Mouse (Mus musculus) limb, embryonic 13.5 days (tissue): ENCODE results near the gene Phf13. TPM values are rescaled to one million over a fixed set of nuclear protein-coding genes. Genes with fewer than 3 reads are reported as not detected.

Source experiments
- ATAC-seq: fragments of 200-750 bp; cut with Nextera tagmentation; 2 replicates; pipeline ENCODE4 v1.8.0; 2017; ENCODE audit warnings: low read depth, moderate number of reproducible peaks, moderate TSS enrichment; ENCODE audit not compliant: low FRiP score
- H3K27ac ChIP-seq: fragments of 300-500 bp; sonication (generic); 2 replicates; pipeline ENCODE4 v1.5.1; 2015; ENCODE audit warnings: inconsistent platforms, mild to moderate bottlenecking, moderate library complexity
- H3K27me3 ChIP-seq: fragments of 300-500 bp; sonication (generic); 2 replicates; pipeline ENCODE4 v1.6.1; 2015; ENCODE audit warnings: mild to moderate bottlenecking, inconsistent platforms
- H3K36me3 ChIP-seq: fragments of 300-500 bp; sonication (generic); 2 replicates; pipeline ENCODE4 v1.6.1; 2015; ENCODE audit warnings: inconsistent platforms, mild to moderate bottlenecking, moderate library complexity
- H3K4me1 ChIP-seq: fragments of 300-500 bp; sonication (generic); 2 replicates; pipeline ENCODE4 v1.6.1; 2015; ENCODE audit warnings: inconsistent platforms
- H3K4me2 ChIP-seq: fragments of 300-500 bp; sonication (generic); replicated peaks from 2 replicates; pipeline ENCODE4 v1.6.1; 2015; ENCODE audit warnings: inconsistent platforms, mild to moderate bottlenecking, moderate library complexity
- H3K4me3 ChIP-seq: fragments of 300-500 bp; sonication (generic); 2 replicates; pipeline ENCODE4 v1.5.1; 2015; ENCODE audit warnings: moderate library complexity, mild to moderate bottlenecking, inconsistent platforms
- H3K9ac ChIP-seq: fragments of 300-500 bp; sonication (generic); 2 replicates; pipeline ENCODE4 v1.6.1; 2015; ENCODE audit warnings: mild to moderate bottlenecking, inconsistent platforms
- H3K9me3 ChIP-seq: fragments of 300-500 bp; sonication (generic); 2 replicates; pipeline ENCODE4 v1.6.1; 2016; ENCODE audit warnings: inconsistent platforms
- WGBS: fragments of 180-500 bp; shearing (Covaris S2); methylation state at CpG from one replicate; pipeline ENCODE4 v1.1.7; 2015; 5-methylcytosine and 5-hydroxymethylcytosine counted together
- polyA plus RNA-seq: library from polyadenylated mRNA; unstranded; fragments of >200 nt; fragmentation: Nextera tagmentation; extraction: Ambion mirVana; gene quantifications from 2 replicates; pipeline ENCODE4 v1.2.1, GENCODE M21; 2015

Gene Phf13
- polyA plus RNA-seq, 1 experiment from 2014 or later = 39.2 TPM

DNA sequence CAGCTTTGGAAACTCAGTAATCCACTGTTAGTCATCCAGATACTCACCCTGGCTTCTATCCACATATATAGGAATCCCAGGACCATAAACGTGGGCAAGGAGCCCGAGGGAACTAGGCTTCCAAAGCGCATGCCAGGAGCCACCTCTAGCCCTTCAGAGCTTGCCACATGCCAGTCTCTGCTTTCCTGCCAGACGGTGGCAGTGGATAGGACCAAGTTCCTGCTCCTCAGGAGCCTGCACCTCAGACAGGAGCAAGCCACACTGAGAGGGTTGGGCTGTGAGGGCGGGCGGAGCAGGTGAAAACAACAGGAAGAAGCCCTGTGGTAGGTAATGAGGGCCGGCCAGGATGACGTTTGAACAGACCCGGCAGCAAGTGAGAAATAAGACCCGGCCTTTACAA lies 10.2 kb downstream of the Phf13 start:
- no peak for ATAC-seq
- no peak overlapping the region for H3K27ac ChIP-seq
- H3K36me3 ChIP-seq = peaks cover 55% of the 10 kb centered on the region

DNA sequence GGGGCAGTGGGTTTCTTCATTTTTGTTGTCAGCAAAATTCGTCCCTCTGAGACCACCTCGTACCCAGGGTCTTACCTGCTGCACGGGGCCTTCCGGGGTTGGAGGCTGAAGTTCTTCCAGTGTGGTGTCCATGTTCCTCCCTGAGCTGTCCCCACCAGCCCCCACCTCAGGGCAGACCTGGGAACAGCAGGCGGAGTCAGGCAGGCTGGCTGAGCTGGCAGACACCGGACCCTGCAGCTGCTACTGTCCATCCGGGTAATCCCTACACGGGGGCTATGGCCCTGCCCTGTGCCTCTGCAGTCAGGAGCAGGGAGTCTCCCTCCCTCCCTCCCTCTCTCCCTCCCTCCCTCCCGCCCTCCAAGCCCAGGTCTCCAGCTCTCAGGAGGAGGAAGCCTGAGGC lies 12.5 kb downstream of the Phf13 start:
- Histone ChIP-seq H3K9me3 (no peaks in the 10 kb centered on the region), H3K27me3 (no peaks in the 10 kb centered on the region), H3K4me2 (no peak overlapping the region), H3K9ac (no peak overlapping the region), H3K27ac (no peak overlapping the region), H3K4me1 (peaks cover 24% of the 10 kb centered on the region), H3K4me3 (peak overlapping the region; percentile 11; the same call in 1 of the 2 replicates), H3K36me3 (peaks cover 64% of the 10 kb centered on the region)
- 31% methylated on average over 8 of the region's 9 CpGs for WGBS
- peak; percentile 51 for ATAC-seq

More for the DNA sequence above, 10.2 kb downstream of the Phf13 start:
- H3K9me3 ChIP-seq = no peaks in the 10 kb centered on the region
- no peaks in the 10 kb centered on the region for H3K27me3 ChIP-seq
- no peak overlapping the region for H3K4me2 ChIP-seq
- no peak overlapping the region for H3K4me3 ChIP-seq
- peaks cover 30% of the 10 kb centered on the region for H3K4me1 ChIP-seq
- WGBS = 22% methylated on average over 10 of the region's 10 CpGs
- H3K9ac ChIP-seq = 0 out of 2 replicates have a peak overlapping the region, but pooled peaks have one; percentile 35

DNA sequence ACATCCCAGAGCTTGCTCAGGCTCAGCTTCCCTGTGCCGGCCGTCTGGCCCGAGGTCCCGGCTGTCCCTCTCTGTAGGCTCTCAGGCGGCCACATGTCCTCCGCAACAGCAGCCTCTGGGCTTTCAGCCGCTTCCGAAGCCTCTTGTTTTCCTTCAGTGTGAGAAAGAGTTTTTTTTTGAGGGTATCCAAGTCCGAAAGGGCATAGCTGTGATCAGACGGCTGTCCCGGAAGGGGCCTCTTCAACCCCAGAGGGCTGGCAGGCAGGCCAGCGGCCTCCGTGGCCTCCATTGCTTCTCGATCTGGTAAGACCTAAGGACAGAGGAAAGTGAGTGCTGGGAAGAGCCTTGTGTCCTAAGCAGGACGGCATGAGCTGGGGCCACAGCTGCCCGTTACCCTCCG lies 13.0 kb downstream of the Phf13 start:
- no peaks in the 10 kb centered on the region for H3K9me3 ChIP-seq
- no peak overlapping the region for H3K9ac ChIP-seq
- H3K4me1 ChIP-seq = peaks cover 23% of the 10 kb centered on the region
- peak overlapping the region; percentile 11; the same call in 1 of the 2 replicates for H3K4me3 ChIP-seq
- H3K4me2 ChIP-seq = 0 out of 2 replicates have a peak overlapping the region, but pooled peaks have one; percentile 19
- 60% methylated on average over 17 of the region's 17 CpGs for WGBS
- H3K27ac ChIP-seq = peak overlapping the region; percentile 22; the same call in 1 of the 2 replicates
- no peak for ATAC-seq
- no peaks in the 10 kb centered on the region for H3K27me3 ChIP-seq
- H3K36me3 ChIP-seq = peaks cover 67% of the 10 kb centered on the region

DNA sequence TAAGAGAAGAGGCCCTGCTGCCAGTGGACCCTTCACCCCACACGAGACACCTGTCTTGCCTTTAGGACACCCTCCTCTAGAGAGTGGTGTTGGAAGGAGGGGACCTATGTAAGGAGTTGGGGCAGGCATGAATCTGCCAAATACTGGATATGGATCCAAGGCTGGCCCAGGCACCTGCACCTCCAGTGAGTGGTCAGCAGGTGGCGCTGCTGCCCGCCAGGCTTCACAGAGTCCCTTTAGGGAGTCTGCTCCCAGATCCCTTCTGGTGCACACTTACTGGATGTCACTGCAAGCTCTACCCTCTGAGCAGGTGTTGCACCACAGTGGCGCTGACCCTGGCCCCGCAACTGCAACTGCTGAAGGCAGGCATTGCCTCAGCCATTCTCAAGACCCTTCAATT lies 14.7 kb downstream of the Phf13 start:
- peaks cover 7% of the 10 kb centered on the region; the same call in 1 of the 2 replicates for H3K4me1 ChIP-seq
- no peak overlapping the region for H3K4me2 ChIP-seq
- WGBS = 12% methylated on average over 5 of the region's 5 CpGs
- no peak overlapping the region for H3K27ac ChIP-seq
- H3K4me3 ChIP-seq = no peak overlapping the region
- peak; percentile 59 for ATAC-seq
- H3K9ac ChIP-seq = no peak overlapping the region
- peaks cover 77% of the 10 kb centered on the region for H3K36me3 ChIP-seq
- no peaks in the 10 kb centered on the region for H3K27me3 ChIP-seq
- no peaks in the 10 kb centered on the region for H3K9me3 ChIP-seq

DNA sequence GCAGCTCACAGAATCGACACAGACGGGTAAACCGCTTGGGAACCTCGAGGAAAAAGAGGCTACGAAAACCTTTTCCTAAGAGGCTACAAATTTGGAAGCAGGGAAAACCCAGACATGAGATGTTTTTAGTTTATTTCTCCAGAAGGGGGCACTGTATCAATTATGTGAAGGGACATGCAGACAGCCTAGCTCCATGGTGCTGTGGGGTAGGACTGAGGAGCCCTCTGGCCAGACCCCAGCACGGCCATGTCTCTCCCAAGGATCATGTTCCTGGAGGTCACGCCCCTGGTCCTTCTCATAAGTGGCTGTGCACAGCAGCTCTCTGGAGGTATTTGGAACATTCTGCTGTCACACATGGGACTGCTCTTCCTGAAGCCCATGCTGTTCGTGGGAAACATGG lies 15.4 kb downstream of the Phf13 start:
- H3K9me3 ChIP-seq = no peaks in the 10 kb centered on the region
- no peak for ATAC-seq
- WGBS = 85% methylated on average over 8 of the region's 8 CpGs

DNA sequence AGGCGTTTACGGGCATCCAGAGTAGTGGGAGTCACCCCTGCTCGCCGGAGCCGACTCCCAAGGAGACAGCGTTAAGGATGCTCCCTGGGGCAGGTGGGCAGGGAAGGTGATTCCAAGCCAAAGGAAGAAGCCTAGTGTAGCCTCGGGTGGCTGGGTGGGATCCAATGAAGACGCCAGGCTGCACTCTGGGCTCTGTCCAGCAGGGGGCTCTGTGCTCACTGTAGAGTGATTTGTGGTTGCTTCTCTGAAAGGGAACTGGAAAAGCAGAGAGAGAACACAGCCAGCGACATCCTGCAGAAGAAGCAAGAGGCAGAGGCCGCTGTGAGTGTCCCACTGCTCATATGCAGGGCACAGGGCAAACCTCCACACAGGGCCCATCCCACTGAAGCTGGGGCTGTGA lies 18.3 kb downstream of the Phf13 start:
- H3K27ac ChIP-seq = no peak overlapping the region
- peaks cover 83% of the 10 kb centered on the region for H3K36me3 ChIP-seq
- H3K4me1 ChIP-seq = no peaks in the 10 kb centered on the region
- H3K4me3 ChIP-seq = no peak overlapping the region
- ATAC-seq = no peak
- H3K9ac ChIP-seq = no peak overlapping the region
- peaks cover 5% of the 10 kb centered on the region; the same call in 1 of the 2 replicates for H3K9me3 ChIP-seq
- WGBS = 43% methylated on average over 10 of the region's 10 CpGs
- H3K4me2 ChIP-seq = no peak overlapping the region
- no peaks in the 10 kb centered on the region for H3K27me3 ChIP-seq

More for the DNA sequence above, 15.4 kb downstream of the Phf13 start:
- Histone ChIP-seq H3K36me3 (peaks cover 78% of the 10 kb centered on the region), H3K4me2 (no peak overlapping the region), H3K9ac (no peak overlapping the region), H3K4me1 (0 out of 2 replicates have a peak, but pooled peaks cover under 1% of the 10 kb centered on the region), H3K27ac (no peak overlapping the region), H3K4me3 (no peak overlapping the region), H3K27me3 (no peaks in the 10 kb centered on the region)

DNA sequence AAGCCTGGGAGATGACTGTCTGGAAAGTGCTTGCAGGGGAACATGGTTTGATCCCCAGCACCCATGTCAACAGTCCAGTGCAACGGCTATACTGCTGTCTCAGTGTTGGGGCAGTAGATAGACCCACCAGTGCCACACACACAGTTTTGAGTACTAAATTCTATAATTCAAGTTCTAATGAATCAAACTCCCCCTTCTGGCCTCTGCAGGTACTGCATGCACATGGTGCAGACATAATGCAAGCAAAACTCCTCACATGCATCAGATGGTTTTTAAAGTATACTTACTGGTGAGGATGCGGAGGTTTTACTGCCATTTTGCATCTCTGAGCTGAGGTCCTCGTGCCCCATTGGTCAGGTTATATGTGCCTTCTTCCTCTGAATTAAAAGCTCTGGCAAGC lies 20.6 kb downstream of the Phf13 start:
- no peak for ATAC-seq
- no peaks in the 10 kb centered on the region for H3K27me3 ChIP-seq
- H3K9me3 ChIP-seq = peaks cover 5% of the 10 kb centered on the region; the same call in 1 of the 2 replicates
- H3K9ac ChIP-seq = no peak overlapping the region
- no peak overlapping the region for H3K4me2 ChIP-seq
- H3K27ac ChIP-seq = no peak overlapping the region
- no peaks in the 10 kb centered on the region for H3K4me1 ChIP-seq
- WGBS = 95% methylated on average over 3 of the region's 3 CpGs
- H3K4me3 ChIP-seq = no peak overlapping the region
- H3K36me3 ChIP-seq = peaks cover 77% of the 10 kb centered on the region

DNA sequence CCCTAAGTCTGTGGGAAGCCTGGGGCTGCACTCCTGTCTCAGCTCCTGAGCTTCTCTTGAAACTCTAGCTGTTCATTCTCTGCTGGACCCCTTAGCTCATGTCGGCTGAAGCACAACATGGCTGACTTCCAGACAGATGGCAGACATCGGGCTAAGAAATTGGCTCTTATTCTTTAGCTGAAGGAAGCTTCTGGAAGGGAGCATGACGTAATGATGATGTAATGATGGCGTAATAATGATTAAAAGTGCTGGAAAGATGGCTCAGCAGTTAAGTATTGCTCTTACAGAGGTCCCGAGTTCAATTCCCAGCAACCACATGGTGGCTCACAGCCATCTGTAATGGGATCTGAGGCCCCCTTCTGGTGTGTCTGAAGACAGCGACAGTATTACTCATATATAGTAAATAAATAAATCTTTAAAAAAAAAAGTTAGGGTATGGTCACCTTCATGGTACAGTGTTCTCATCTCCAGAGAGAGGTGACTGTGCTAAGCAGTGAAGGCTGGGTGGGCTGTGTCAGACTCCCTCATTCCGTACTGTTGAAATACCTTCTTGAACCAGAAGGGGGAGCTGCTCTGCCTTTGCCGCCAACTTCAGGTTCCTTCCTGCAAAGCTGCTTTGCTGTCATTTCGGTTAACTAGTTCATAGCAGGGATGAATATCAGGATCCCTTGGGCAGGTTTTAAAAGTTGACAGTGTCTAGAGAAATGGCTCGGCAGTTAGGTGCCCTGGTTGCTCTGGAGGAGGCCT lies 23.7 kb downstream of the Phf13 start:
- 69% methylated on average over 10 of the region's 10 CpGs for WGBS

DNA sequence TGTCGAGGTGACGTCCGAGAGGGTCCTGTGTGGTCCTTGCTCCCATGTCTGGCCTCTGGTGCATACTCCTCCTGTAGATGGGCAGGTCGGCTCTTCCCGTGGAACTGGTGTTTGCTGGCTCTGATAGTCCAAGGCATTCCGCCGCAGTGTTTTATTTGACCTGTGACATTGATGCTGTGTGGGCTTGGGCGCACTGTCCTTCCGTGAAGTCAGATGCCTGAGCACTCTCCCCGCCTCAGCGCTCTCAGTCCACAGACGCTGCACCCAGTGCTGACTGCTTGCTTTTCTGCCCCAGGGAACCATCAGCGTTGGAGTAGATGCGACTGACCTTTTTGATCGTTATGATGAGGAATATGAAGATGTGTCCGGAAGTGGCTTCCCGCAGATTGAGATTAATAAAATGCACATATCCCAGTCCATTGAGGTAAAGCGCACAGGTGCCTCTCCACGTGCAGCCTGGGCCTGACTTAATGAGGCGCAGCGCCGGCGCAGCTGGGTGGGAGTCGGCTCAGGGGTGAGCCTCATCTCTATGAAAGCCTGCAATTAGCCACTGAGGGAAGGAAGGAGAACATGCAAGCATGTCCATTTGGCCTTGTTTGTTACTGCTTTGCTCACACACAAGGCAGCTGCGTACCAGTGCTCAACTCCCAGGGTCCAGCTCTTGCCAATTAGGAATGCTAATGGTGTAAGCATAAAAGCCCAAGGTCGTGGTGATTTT lies 27.7 kb downstream of the Phf13 start:
- H3K36me3 ChIP-seq = peaks cover 70% of the 10 kb centered on the region
- no peak overlapping the region for H3K27ac ChIP-seq
- no peaks in the 10 kb centered on the region for H3K4me1 ChIP-seq
- ATAC-seq = no peak
- no peaks in the 10 kb centered on the region for H3K9me3 ChIP-seq
- no peak overlapping the region for H3K4me2 ChIP-seq
- no peak overlapping the region for H3K9ac ChIP-seq
- 94% methylated on average over 26 of the region's 26 CpGs for WGBS
- no peaks in the 10 kb centered on the region for H3K27me3 ChIP-seq
- no peak overlapping the region for H3K4me3 ChIP-seq

More for the DNA sequence above, 23.7 kb downstream of the Phf13 start:
- H3K4me1 ChIP-seq = no peaks in the 10 kb centered on the region
- H3K4me2 ChIP-seq = no peak overlapping the region
- no peaks in the 10 kb centered on the region for H3K27me3 ChIP-seq
- H3K9ac ChIP-seq = no peak overlapping the region
- no peak overlapping the region for H3K27ac ChIP-seq
- peaks cover 78% of the 10 kb centered on the region for H3K36me3 ChIP-seq
- no peak overlapping the region for H3K4me3 ChIP-seq
- no peak for ATAC-seq
- H3K9me3 ChIP-seq = peaks cover 5% of the 10 kb centered on the region; the same call in 1 of the 2 replicates

DNA sequence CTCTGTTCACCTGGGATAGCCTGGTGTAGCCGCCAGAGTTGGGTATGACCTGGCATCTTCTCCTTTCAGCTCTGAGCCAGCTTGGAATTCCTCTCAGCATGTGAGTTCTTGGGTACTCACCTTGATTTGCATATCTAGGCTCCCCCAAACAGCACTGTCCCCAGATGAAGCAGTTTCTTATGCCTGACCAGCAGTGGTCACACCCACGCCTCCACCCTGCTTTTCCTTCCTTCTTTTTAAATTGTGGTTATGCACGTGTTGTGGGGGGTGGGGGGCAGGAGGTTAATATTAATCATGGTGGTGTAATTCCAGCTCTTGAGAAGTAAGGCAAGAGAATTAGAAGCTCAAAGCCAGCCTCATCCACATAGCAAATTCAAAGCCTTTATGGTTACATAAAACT lies 33.2 kb downstream of the Phf13 start:
- WGBS = 88% methylated on average over 3 of the region's 3 CpGs
- no peak overlapping the region for H3K4me2 ChIP-seq
- H3K4me1 ChIP-seq = no peaks in the 10 kb centered on the region
- peaks cover 80% of the 10 kb centered on the region for H3K36me3 ChIP-seq
- no peak overlapping the region for H3K27ac ChIP-seq
- no peak overlapping the region for H3K4me3 ChIP-seq
- no peak for ATAC-seq
- H3K9ac ChIP-seq = no peak overlapping the region
- no peaks in the 10 kb centered on the region for H3K9me3 ChIP-seq
- no peaks in the 10 kb centered on the region for H3K27me3 ChIP-seq

DNA sequence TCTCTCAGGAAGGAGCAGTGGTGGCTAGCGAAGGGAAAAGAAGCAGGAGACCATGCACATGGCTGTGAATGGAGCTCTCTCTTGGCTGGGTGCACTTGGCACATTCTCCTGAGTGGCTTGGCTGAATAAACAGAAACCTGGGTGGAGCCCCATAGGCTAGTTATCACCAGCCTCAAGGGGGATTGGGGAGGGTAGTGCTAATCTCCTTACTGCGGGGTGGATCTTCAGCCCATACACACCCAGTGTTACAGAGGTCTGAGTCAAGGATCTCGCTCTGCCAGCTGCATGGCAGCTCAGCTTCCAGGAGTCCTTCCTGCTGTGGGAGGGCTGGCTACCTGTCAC lies 35.6 kb downstream of the Phf13 start:
- Histone ChIP-seq H3K9me3 (no peaks in the 10 kb centered on the region), H3K36me3 (peaks cover 89% of the 10 kb centered on the region), H3K27ac (no peak overlapping the region), H3K27me3 (no peaks in the 10 kb centered on the region), H3K4me3 (no peak overlapping the region), H3K9ac (0 out of 2 replicates have a peak overlapping the region, but pooled peaks have one; percentile 9), H3K4me2 (no peak overlapping the region), H3K4me1 (no peaks in the 10 kb centered on the region)
- ATAC-seq = no peak
- WGBS = 92% methylated on average over 3 of the region's 3 CpGs

DNA sequence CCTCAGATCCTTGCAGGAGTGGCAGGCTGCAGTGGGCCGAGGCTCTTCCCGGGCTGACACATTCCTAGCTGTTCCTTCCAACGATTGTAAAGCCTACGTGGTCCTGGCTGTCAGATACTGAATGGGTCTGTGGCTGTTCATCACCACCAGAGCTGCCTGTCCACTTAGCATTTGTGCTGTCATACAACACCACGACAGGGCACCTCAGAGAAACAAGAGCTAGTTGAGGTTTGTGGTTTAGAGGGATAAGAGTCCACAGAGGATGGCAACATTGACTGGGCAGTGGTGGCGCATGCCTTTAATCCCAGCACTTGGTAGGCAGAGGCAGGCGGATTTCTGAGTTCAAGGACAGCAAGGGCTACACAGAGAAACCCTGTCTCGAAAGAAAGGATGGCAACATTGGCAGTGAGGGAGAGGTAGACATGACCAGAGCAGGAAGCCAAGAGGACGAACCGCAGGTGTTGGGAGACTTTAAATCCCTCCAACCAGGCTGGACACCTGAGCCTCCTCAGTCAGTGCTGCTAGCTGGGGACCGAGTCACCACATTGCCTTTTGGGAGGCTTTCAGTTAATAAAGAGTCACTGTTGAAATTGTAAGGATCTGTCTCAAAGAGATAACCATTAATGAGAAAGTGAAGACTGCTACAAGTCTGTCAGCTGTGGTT lies 36.1 kb downstream of the Phf13 start:
- no peaks in the 10 kb centered on the region for H3K9me3 ChIP-seq
- no peak overlapping the region for H3K9ac ChIP-seq
- H3K4me1 ChIP-seq = no peaks in the 10 kb centered on the region
- no peaks in the 10 kb centered on the region for H3K27me3 ChIP-seq
- peaks cover 89% of the 10 kb centered on the region for H3K36me3 ChIP-seq
- no peak overlapping the region for H3K27ac ChIP-seq
- WGBS = 90% methylated on average over 11 of the region's 11 CpGs
- no peak for ATAC-seq
- H3K4me2 ChIP-seq = no peak overlapping the region
- no peak overlapping the region for H3K4me3 ChIP-seq
